Mouse (Mus musculus): Measurements from ENCODE around the gene Lsm4.

DNA sequence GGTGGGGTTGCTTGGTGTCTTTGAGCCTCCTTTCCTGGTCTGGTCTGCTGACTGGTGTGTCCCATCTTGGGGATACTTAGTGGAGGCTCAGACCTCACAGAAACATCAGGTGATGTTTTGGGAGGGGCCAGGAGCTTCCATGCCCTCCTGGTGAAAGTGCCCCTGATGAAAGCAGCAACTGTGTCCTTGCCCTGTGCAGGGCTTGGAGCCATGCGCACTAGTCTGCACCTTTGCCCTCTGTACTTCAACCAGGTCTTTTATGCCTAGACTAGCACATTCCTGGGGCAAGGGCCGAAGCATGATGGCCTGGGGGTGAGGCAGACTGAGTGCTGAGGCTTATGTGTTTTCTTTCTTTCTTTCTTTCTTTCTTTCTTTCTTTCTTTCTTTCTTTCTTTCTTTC, 7.4 kb upstream of the Lsm4 start:
- TF ChIP-seq CTCF (IDR thresholded peaks at IDR 0.05; ENCODE audit: low read depth, low read length) (no peak), POLR2A (IDR thresholded peaks at IDR 0.05; ENCODE audit: extremely low read depth, insufficient read depth, low read length) (0 out of 2 replicates have a peak, but pooled peaks have one; percentile 8)

Data from liver, adult 2 months (tissue).